Mouse (Mus musculus): ENCODE results near the gene Mtus2.

DNA sequence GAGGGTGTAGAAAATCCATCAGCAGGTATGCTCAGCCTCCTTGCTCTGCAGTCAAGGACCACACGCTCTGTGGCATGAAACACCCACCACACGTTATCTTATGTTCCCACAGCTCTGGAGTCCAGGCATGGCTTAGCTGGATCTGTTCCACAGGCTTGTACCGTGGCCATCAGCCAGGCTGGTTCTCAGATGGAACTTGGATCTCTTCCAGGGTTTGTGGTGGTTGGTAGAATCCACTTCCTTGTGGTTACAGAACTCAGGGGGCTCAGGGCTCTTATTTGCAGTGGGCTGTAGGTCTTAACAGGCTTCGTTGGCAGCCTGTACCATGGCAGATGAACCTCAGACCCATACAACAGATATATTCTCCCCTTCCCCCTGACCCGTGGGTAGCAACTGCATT is 17.9 kb upstream of the Mtus2 start:
- no peak for TF ChIP-seq POLR2A (IDR thresholded peaks at IDR 0.05; ENCODE audit: low read depth, low read length)
- TF ChIP-seq CTCF (conservative IDR thresholded peaks at IDR 0.05; ENCODE audit: insufficient read depth, insufficient read length, low read depth, low read length): no peak
